Mouse (Mus musculus): ENCODE measurements at regions not wholly inside any gene's neighbourhood (a gene's known extent, or its start where the extent isn't known, plus 50 kb on each side); places are given as distances from the start of the nearest gene placed in this dataset.

GRCm38 (mm10) chr4:94397284-94397683, 159.1 kb upstream of the Gm10306 start:
- no peak for TF ChIP-seq MAX (IDR thresholded peaks at IDR 0.05; ENCODE audit: low read length)
- TF ChIP-seq MAZ (IDR thresholded peaks at IDR 0.05; ENCODE audit: low read depth, low read length): no peak
- no peak for TF ChIP-seq HCFC1 (IDR thresholded peaks at IDR 0.05; ENCODE audit: low read depth, low read length)
- TF ChIP-seq CHD2 (IDR thresholded peaks at IDR 0.05; ENCODE audit: low read length): no peak
- no peak for TF ChIP-seq TCF12 (IDR thresholded peaks at IDR 0.05; ENCODE audit: low read depth, low read length)
- TF ChIP-seq RCOR1 (conservative IDR thresholded peaks at IDR 0.05; ENCODE audit: low read depth, low read length): no peak
- no peak for TF ChIP-seq CTCF (conservative IDR thresholded peaks at IDR 0.05 in 1 of 2, IDR thresholded peaks at IDR 0.05 in 1 of 2; ENCODE audit: low read depth in 2 of 2, low read length in 2 of 2)
